Mouse (Mus musculus): ENCODE measurements around the gene Gm17387.

Gene Gm17387

DNA sequence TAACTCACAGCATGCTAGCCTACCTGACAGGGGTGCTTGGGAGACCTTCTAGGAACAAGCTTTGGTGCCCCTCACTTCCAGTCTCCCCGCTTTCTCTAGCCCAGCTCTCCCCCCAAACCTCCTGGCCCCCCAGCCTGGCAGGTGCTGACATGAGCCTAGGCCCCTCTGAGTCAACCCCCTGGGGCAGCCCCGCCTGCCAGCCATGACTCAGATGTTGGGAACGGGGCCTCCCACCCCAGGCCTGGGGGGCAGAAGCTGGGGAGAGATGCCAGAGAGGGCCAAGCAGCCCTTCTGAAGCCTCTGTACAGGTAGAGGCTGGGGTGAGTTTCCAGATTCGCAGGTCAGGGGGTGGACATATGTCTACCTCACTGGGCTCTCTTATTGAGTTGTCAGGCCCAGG lies 49.9 kb downstream of the Gm17387 start:
- DNase-seq = no peak

Measured in kidney, postnatal 25 days (tissue).